Mouse (Mus musculus) heart, embryonic 11.5 days (tissue): ENCODE data around the gene Tpsg1. TPM values are rescaled to one million over a fixed set of nuclear protein-coding genes. Genes with fewer than 3 reads are reported as not detected.

ENCODE experiments used
- ATAC-seq: fragments of 200-750 bp; cut with Nextera tagmentation; replicated peaks from 2 replicates; pipeline ENCODE4 v1.8.0; 2017; ENCODE audit warnings: moderate library complexity; ENCODE audit not compliant: insufficient number of reproducible peaks, low FRiP score, low TSS enrichment
- H3K27ac ChIP-seq: fragments of 300-500 bp; sonication (generic); 2 replicates; pipeline ENCODE4 v1.5.1; 2014; ENCODE audit warnings: mild to moderate bottlenecking, low read depth, low read length
- H3K27me3 ChIP-seq: fragments of 300-500 bp; sonication (generic); 2 replicates; pipeline ENCODE4 v1.6.1; 2014; ENCODE audit warnings: mild to moderate bottlenecking, low read length, mixed read lengths; ENCODE audit not compliant: control insufficient read depth, insufficient read depth
- H3K36me3 ChIP-seq: fragments of 300-500 bp; sonication (generic); 2 replicates; pipeline ENCODE4 v1.6.1; 2014; ENCODE audit warnings: mild to moderate bottlenecking, low read length, moderate library complexity, mixed read lengths; ENCODE audit not compliant: control insufficient read depth, insufficient read depth
- H3K4me1 ChIP-seq: fragments of 300-500 bp; sonication (generic); 2 replicates; pipeline ENCODE4 v1.6.1; 2014; ENCODE audit warnings: low read length; ENCODE audit not compliant: control insufficient read depth, insufficient read depth
- H3K4me2 ChIP-seq: fragments of 300-500 bp; sonication (generic); 2 replicates; pipeline ENCODE4 v1.6.1; 2014; ENCODE audit warnings: mild to moderate bottlenecking, moderate library complexity
- H3K4me3 ChIP-seq: fragments of 300-500 bp; sonication (generic); 2 replicates; pipeline ENCODE4 v1.5.1; 2014; ENCODE audit warnings: low read depth, low read length
- H3K9ac ChIP-seq: fragments of 300-500 bp; sonication (generic); 2 replicates; pipeline ENCODE4 v1.6.1; 2014; ENCODE audit warnings: mild to moderate bottlenecking, low read depth, low read length, moderate library complexity
- H3K9me3 ChIP-seq: fragments of 300-500 bp; sonication (generic); replicated peaks from 2 replicates; pipeline ENCODE4 v1.6.1; 2016; ENCODE audit warnings: low read length; ENCODE audit not compliant: control insufficient read depth
- WGBS: fragments of 180-500 bp; shearing (Covaris S2); extraction: QIAGEN DNeasy Blood & Tissue Kit; methylation state at CpG from one replicate; pipeline ENCODE4 v1.1.7; 2014; ENCODE audit not compliant: insufficient replicate concordance; 5-methylcytosine and 5-hydroxymethylcytosine counted together
- polyA plus RNA-seq: library from polyadenylated mRNA; unstranded; fragments of >200 nt; fragmentation: Nextera tagmentation; extraction: Ambion mirVana; gene quantifications from 2 replicates; pipeline ENCODE4 v1.2.1, GENCODE M21; 2014

Tpsg1 gene
- polyA plus RNA-seq, 1 experiment from 2014 or later = 1.6 TPM

- ATAC-seq = no peak
- H3K4me3 ChIP-seq = no peak overlapping the region
Measured at GRCm38 (mm10) chr17:25361291-25361690, 7.8 kb upstream of the Tpsg1 start.

GRCm38 (mm10) chr17:25363726-25364125 is 5.3 kb upstream of the Tpsg1 start:
- H3K27me3 ChIP-seq = peaks cover 2% of the 10 kb centered on the region; the same call in 1 of the 2 replicates
- no peak for ATAC-seq
- H3K4me3 ChIP-seq = no peak overlapping the region
- H3K36me3 ChIP-seq = no peaks in the 10 kb centered on the region
- no peaks in the 10 kb centered on the region for H3K4me1 ChIP-seq
- no peak overlapping the region for H3K9ac ChIP-seq
- 4% methylated on average over 1 of the region's 1 CpGs for WGBS
- no peaks in the 10 kb centered on the region for H3K9me3 ChIP-seq
- no peak overlapping the region for H3K4me2 ChIP-seq
- no peak overlapping the region for H3K27ac ChIP-seq

More at GRCm38 (mm10) chr17:25361291-25361690, 7.8 kb upstream of the Tpsg1 start:
- no peaks in the 10 kb centered on the region for H3K36me3 ChIP-seq
- H3K9me3 ChIP-seq = no peaks in the 10 kb centered on the region
- no peak overlapping the region for H3K4me2 ChIP-seq
- H3K4me1 ChIP-seq = no peaks in the 10 kb centered on the region
- 57% methylated on average over 2 of the region's 2 CpGs for WGBS
- H3K27ac ChIP-seq = no peak overlapping the region
- H3K9ac ChIP-seq = no peak overlapping the region
- H3K27me3 ChIP-seq = no peaks in the 10 kb centered on the region; the same call in 1 of the 2 replicates

- H3K4me3 ChIP-seq = no peak within 1 kb of the TSS
- no peaks in the 10 kb centered on the region for H3K9me3 ChIP-seq
- H3K4me2 ChIP-seq = no peak within 1 kb of the TSS
- H3K4me1 ChIP-seq = no peaks in the 10 kb centered on the region
- 71% methylated on average over 2 of the region's 2 CpGs for WGBS
- H3K9ac ChIP-seq = no peak within 1 kb of the TSS
- no peaks in the 10 kb centered on the region for H3K36me3 ChIP-seq
- H3K27ac ChIP-seq = no peak within 1 kb of the TSS
- ATAC-seq = no peak
- H3K27me3 ChIP-seq = peaks cover 2% of the 10 kb centered on the region; the same call in 1 of the 2 replicates
Measured at GRCm38 (mm10) chr17:25366005-25366404, 3.1 kb upstream of the Tpsg1 start, which contains the start of gene Tpsb2. Tpsb2 (plus strand) TSS chr17:25366305.

DNA sequence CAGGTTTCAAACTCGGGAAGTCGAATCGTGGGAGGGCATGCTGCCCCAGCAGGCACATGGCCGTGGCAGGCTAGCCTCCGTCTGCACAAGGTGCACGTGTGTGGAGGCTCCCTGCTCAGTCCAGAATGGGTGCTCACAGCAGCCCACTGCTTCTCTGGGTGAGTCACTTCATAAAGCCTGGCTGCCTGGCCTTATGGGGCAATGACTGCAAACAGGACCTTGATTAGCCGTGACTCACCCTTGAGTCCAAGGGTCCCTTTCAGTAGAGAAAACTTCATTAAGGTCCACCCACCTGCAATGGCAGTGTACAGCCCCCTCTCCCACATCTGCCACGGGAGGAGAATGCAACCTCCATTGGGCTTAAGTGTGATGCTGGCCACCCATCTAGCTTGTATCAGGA is 3.4 kb downstream of the Tpsg1 start:
- Histone ChIP-seq H3K4me3 (no peak overlapping the region), H3K4me2 (no peak overlapping the region), H3K9ac (no peak overlapping the region), H3K27me3 (no peaks in the 10 kb centered on the region), H3K36me3 (no peaks in the 10 kb centered on the region; the same call in 1 of the 2 replicates), H3K9me3 (no peaks in the 10 kb centered on the region), H3K4me1 (no peaks in the 10 kb centered on the region), H3K27ac (no peak overlapping the region)
- no peak for ATAC-seq
- 73% methylated on average over 8 of the region's 8 CpGs for WGBS

DNA sequence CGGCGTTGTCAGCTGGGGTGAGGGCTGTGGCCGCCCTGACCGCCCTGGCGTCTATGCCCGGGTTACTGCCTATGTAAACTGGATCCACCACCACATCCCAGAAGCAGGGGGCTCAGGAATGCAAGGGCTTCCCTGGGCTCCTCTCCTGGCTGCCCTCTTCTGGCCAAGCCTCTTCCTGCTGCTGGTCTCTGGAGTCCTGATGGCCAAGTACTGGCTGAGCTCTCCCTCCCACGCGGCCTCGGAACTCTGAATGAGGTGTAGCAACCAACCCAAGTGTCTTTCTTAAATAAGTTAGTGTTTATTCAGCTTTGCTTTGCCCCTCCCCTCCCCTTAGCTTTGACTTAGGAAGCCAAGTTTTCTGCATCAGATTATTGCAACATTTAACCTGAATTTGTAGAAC is 4.9 kb downstream of the Tpsg1 start:
- 37% methylated on average over 9 of the region's 9 CpGs for WGBS
- no peaks in the 10 kb centered on the region for H3K4me1 ChIP-seq
- H3K4me2 ChIP-seq = no peak overlapping the region
- no peaks in the 10 kb centered on the region; the same call in 1 of the 2 replicates for H3K36me3 ChIP-seq
- no peaks in the 10 kb centered on the region for H3K9me3 ChIP-seq
- H3K27ac ChIP-seq = no peak overlapping the region
- ATAC-seq = no peak
- no peaks in the 10 kb centered on the region for H3K27me3 ChIP-seq
- H3K4me3 ChIP-seq = no peak overlapping the region
- H3K9ac ChIP-seq = no peak overlapping the region

DNA sequence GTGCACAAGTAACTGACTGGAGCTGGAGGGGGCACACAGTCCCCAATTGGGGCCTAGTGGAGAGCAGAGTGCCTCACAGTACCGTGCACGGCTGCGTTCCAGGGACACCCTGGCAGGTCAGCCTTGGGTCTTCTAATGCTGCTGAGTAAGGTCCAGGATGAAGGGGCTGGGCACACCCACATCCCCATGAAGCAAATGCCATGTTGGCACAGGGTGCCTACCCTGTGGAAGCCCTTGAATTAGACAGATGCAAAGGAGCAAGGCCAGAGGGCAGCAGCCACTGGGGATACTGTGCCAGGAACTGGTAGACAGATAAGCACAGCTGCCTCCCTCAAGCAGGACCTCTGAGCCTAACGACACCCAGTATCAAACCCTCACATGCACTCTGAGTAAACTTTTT is 25.5 kb downstream of the Tpsg1 start:
- Histone ChIP-seq H3K9ac (no peak overlapping the region), H3K36me3 (peaks cover 10% of the 10 kb centered on the region; the same call in 1 of the 2 replicates), H3K4me3 (no peak overlapping the region), H3K27ac (no peak overlapping the region), H3K4me1 (peaks cover 16% of the 10 kb centered on the region), H3K4me2 (no peak overlapping the region), H3K9me3 (no peaks in the 10 kb centered on the region), H3K27me3 (no peaks in the 10 kb centered on the region)
- WGBS = 95% methylated on average over 4 of the region's 4 CpGs
- ATAC-seq = no peak

GRCm38 (mm10) chr17:25397804-25398519 is 28.9 kb downstream of the Tpsg1 start:
- Histone ChIP-seq H3K9me3 (no peaks in the 10 kb centered on the region), H3K27me3 (no peaks in the 10 kb centered on the region), H3K36me3 (peaks cover under 1% of the 10 kb centered on the region; the same call in 1 of the 2 replicates), H3K4me2 (no peak overlapping the region), H3K27ac (no peak overlapping the region), H3K4me1 (peaks cover 24% of the 10 kb centered on the region), H3K9ac (peak overlapping the region; percentile 12; the same call in 1 of the 2 replicates), H3K4me3 (no peak overlapping the region)
- WGBS = 32% methylated on average over 14 of the region's 14 CpGs
- no peak for ATAC-seq

GRCm38 (mm10) chr17:25398520-25398838 is 29.4 kb downstream of the Tpsg1 start:
- no peak overlapping the region for H3K27ac ChIP-seq
- H3K9ac ChIP-seq = 0 out of 2 replicates have a peak overlapping the region, but pooled peaks have one; percentile 10
- no peaks in the 10 kb centered on the region; the same call in 1 of the 2 replicates for H3K36me3 ChIP-seq
- H3K27me3 ChIP-seq = no peaks in the 10 kb centered on the region
- no peak for ATAC-seq
- peaks cover 24% of the 10 kb centered on the region for H3K4me1 ChIP-seq
- 64% methylated on average over 13 of the region's 13 CpGs for WGBS
- no peaks in the 10 kb centered on the region for H3K9me3 ChIP-seq
- H3K4me2 ChIP-seq = no peak overlapping the region
- H3K4me3 ChIP-seq = no peak overlapping the region

DNA sequence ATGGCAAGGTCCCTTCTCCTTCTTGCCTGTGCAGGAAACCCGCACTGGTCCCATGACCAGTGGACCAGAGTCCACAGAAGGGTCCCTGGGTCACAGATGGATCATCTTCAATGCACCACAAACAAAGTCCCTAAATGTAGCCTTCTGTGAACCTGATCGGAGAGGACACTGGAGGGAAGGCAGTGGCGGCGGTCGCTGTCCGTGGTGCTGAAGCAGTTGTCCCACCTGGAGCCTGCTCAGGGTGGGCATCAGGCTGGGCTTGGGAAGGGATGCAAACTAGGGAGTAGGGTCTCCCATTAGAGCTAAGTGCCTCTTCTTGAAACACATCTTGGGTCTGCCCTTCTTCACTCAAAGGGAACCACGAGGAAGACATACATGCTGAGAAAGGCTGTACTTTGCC is 31.4 kb downstream of the Tpsg1 start:
- Histone ChIP-seq H3K4me2 (no peak overlapping the region), H3K27ac (no peak overlapping the region), H3K36me3 (no peaks in the 10 kb centered on the region; the same call in 1 of the 2 replicates), H3K4me1 (peaks cover 38% of the 10 kb centered on the region), H3K9me3 (no peaks in the 10 kb centered on the region), H3K4me3 (no peak overlapping the region), H3K9ac (no peak overlapping the region), H3K27me3 (no peaks in the 10 kb centered on the region)
- 5% methylated on average over 7 of the region's 7 CpGs for WGBS
- ATAC-seq = no peak
